Mouse (Mus musculus): ENCODE results near the gene Elf1.
"Not testable (repeated sequence)": the region's sequence is repeated elsewhere in the genome, so short reads cannot be mapped to it uniquely, and the experiment has no call there.

The Elf1 gene

DNA sequence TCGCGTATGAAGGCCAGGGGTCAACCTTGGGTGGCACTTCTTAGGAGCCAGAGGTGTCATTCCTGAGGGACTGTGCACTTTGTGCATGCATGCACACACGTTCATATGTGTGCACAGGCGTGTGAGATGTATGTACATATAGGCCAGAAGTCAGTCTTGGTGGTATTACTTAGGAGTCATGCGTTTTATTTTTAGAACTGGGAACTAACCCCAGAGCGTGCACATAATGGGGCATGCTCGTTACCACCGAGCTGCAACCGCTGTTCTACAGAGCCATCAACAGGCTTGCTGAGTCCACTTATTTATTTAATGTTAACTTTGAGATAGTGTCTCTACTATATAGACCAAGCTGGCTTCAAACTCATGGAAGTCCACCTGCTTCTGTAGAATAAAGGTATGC lies 41.4 kb downstream of the Elf1 start:
- DNase-seq = no peak

DNA sequence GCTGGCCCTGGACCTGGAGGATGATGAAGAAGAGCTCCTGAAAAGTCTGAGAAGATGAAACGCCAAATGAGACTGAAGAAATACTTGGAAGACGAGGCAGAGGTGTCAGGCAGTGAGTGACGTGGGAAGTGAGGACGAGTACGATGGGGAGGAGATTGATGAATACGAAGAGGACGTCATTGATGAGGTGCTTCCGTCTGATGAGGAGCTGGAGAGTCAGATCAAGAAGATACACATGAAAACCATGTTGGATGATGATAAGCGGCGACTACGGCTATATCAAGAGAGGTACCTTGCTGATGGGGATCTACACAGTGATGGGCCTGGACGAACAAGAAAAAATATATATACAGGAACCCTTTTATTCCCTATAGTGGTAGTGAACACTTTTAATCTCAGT lies 45.1 kb downstream of the Elf1 start:
- not testable (repeated sequence) for DNase-seq

DNA sequence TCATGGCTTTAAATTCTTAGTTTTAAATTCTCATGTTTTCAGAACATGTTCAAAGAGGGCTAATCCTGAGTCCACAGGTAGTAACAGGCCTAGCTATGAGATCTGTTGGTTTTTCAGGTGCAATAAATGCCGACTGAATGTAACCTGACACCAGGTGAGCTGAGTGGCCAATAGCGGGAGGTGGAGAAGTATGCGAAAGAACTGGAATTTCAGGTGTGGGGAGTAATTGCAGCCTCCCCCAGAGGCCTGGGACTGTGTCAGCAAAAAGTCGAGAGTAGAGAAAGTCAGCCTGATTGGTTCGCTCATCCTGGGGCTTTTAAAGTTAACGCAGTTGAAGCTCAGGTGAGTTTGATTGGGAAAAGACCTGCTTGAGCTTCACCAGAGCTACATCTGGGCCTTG lies 46.7 kb downstream of the Elf1 start:
- DNase-seq = no peak

GRCm38 (mm10) chr14:79529581-79530554 lies 48.9 kb downstream of the Elf1 start:
- DNase-seq = no peak

GRCm38 (mm10) chr14:79530761-79531160 lies 49.8 kb downstream of the Elf1 start:
- no peak for DNase-seq

DNA sequence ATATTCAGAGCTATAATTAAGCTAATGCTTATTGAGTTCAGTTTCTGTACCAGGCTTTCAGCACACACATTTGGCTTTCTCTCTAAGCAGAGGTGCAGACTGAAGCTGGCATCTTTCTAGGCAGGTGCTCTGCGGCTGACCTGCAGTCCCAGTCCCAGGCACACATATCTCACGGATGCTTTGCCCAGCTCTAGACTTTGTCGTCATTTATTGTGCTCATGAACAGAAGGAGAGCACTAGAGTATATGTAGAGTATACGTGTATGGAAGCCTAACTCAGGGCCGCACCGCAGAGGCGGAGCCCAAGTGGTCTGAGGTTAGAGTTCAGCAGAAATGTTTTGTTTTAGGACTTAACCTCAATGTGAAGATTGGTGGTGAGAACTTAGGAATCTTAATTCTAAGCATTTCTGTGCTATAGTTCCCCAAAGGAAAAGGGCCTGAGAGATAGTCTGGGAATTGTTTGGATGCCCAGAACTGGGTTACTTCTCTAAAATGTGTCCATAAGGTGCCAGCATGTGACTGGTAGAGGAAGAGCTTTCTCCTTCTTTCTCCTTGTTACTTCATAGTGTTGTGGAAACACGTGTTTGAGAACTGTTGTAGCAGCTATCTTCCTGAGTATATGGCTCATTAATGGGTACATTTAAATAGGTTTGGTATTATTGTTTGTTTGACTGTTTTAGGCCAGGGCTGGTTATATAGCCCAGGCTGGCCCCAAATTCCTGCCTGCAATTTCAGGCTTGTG lies 51.2 kb downstream of the Elf1 start:
- no peak for DNase-seq

DNA sequence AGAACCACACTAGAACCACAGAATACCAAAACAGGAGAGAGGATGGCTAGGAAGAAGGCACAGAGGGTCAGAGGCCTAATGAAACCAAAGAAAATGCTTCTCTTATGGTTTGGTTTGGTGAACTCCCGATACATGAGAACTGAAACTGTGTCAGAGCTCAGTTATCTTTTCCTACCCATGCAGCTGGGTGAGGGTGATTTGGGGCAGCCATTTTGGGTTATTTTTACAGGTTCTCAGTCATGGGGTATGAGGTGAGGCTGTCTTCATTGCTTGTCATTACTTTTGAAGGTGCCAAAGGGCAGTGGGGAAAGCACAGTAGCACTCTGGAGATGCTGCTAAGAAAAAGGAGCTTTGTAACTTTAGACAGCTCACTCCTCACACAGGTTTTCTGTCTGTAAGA lies 52.4 kb downstream of the Elf1 start:
- no peak for DNase-seq

DNA sequence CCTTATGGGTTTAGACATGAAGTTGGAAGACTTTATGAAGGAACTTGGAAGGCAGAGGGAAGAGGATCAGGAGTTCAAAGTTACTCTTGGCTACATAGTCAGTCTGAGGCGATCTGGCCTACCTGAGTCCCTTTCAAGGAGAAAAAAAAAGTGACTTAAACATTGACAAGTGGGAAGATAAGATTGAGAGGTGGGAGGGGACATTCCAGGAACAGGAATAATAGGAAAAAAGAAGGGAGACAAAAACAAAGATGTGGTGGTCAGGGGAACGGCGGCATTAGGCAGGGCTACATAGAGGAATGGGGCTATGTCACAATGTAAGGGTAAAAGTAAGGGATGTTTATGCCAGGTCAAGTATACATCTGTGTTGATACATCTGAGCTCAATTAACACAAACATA lies 53.2 kb downstream of the Elf1 start:
- no peak for DNase-seq

DNA sequence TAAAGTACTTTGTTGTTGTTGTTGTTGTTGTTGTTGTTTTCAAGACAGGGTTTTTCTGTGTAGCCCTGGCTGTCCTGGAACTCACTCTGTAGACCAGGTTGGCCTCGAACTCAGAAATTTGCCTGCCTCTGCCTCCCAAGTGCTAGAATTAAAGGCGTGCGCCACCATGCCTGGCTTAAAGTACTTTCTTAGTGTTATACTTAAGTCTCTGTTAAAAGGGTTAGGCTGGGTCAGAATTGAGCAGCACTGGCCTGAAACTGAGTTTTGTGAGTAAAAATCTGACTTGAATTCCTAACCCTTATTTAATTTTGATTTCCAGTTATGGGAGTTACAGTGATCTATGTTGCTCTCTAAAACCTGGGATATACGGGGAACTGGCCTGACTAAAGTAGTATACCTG lies 53.7 kb downstream of the Elf1 start:
- not testable (repeated sequence) for DNase-seq

GRCm38 (mm10) chr14:79535318-79535717 lies 54.3 kb downstream of the Elf1 start:
- no peak for DNase-seq

DNA sequence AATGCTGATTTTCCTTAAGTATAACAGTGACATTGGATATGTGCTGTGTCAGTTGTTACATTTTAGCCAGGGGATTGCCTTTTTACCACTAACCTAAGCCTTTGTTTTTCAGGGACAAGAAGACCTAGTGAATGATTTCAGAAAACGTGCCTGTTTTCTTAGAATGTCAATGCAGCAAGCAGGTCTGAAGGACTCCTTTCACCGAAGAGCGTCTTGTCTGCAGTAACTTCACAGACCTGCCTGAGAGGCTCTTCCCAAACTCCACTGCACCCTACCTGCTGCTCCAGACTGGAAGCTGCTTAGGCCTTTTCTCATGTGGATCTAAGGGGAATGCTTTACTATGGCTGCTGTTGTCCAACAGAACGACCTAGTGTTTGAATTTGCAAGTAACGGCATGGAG lies 55.0 kb downstream of the Elf1 start:
- no peak for DNase-seq

- no peak for DNase-seq
These were observed 55.8 kb downstream of the Elf1 start for GRCm38 (mm10) chr14:79536837-79537236.

- DNase-seq = no peak
These were observed 56.5 kb downstream of the Elf1 start for GRCm38 (mm10) chr14:79537463-79537862.

GRCm38 (mm10) chr14:79537921-79538320 lies 56.9 kb downstream of the Elf1 start:
- DNase-seq = no peak

GRCm38 (mm10) chr14:79541606-79542005 lies 60.6 kb downstream of the Elf1 start:
- no peak for DNase-seq

GRCm38 (mm10) chr14:79549343-79549742 lies 68.3 kb downstream of the Elf1 start:
- DNase-seq = no peak

DNA sequence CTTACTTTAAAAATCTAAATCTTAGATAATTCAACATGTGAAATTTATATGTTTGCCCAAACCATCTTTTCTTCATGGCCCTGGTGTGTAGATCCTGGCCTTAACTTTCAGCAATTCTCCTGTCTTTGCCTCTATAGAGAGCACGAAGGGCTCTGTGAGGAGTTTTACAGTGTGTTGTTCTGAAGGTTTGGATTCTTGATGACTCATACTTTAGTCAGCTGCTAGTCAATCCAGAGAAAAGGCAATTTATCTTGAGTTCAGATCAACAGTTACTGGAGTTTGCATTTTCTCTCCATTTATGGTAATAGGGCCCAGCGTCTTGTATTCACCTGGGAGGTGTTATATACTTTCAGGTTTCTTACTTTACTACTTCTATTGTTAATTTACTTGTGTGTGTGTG lies 70.9 kb downstream of the Elf1 start:
- no peak for DNase-seq

DNA sequence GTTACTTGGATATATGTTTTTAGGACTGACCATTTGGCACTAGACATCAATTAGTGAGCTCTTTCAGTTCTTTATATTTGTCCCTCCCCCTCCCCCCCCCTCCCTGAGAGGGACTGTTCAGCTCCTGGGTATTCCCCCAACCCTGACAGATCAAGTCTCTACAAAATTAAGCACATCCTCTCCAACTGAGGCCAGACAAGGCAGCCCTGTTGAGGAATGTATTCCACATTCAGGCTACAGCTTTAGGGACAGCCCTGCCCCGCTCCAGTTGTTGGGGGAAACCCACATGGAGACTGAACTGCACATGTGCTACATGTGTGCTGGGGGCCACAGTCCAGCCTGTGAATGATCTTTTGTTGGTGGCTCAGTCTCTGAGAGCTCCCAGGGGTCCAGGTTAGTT lies 71.9 kb downstream of the Elf1 start:
- no peak for DNase-seq

- DNase-seq = no peak
These were observed 76.8 kb downstream of the Elf1 start for GRCm38 (mm10) chr14:79557796-79558195.

DNA sequence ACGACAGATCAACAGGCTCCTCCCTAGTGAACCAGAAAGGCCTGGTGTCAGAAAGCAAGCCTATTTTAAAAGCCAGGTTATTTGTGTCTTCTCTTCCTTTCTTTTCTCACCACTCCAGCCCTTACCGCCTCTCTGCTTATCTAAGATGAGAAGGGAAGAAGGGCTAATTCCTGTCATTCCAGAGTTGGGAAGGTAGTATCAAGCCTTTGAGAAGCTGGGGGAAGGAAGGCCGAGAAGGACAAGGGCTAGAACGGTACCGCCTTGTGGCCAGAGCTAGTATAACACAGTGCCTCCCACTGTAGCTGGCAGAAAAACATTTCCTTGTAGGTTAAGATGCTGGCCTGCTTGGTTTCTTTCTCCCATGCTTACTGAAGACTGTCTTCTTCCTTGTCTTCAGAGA lies 81.8 kb downstream of the Elf1 start:
- peak; percentile 11 for DNase-seq

DNA sequence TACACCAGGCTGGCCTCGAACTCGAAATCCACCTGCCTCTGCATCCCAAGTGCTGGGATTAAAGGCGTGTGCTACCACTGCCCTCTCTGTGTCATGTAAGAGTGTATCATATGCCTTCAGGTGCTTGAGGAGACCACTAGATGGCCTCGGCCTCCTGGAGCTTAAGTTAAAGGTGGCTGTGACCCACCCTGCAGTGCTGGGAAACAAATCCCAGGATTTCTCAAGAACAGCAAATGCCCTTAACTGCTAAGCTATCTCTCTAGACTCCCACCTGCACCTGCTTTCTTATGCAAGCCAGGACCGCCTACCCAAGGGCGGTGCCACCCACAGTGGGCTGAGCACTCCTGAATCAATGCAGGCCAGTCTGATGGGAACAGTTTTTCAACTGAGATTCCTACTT lies 83.8 kb downstream of the Elf1 start:
- no peak for DNase-seq

DNA sequence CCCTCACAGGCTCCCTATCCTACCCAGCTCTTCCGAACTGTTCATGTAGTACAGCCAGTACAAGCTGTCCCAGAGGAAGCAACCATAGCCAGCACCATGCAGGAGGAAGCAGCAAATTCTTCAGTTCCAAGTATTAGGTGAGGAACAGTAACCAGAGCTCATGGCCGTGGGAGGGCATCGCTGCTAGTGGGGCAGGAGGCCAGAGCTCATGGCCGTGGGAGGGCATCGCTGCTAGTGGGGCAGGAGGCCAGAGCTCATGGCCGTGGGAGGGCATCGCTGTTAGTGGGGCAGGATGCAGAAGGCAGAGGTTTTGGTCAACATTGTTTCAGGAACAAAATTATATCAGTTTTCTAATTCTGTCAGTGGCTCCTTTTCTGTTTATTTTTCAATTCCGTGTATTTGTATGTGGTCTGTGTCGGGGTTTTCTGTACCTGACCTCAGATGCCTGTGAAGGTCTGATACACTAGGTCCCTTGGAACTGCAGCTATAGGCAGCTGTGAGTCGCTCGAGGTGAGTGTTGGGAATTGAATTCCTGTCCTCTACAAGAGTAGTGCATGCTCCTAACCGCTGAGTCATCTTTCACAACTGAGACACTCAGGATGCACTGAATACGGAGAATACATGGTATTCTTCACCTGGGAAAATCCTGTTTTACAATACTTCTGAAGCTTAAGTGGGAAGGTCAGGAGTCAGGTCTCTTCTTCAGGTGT lies 92.6 kb downstream of the Elf1 start:
- DNase-seq = no peak

- DNase-seq = no peak
These were observed 93.4 kb downstream of the Elf1 start for GRCm38 (mm10) chr14:79574361-79574760.
